Mouse (Mus musculus) cortical plate, adult 2 months (tissue): ENCODE results near the gene Arrb2. TPM values are rescaled to one million over a fixed set of nuclear protein-coding genes. Genes with fewer than 3 reads are reported as not detected.
"Not testable (repeated sequence)": the region's sequence is repeated elsewhere in the genome, so short reads cannot be mapped to it uniquely, and the experiment has no call there.

Experiments
- H3K27ac ChIP-seq: fragments of 200-500 bp; 2 replicates; pipeline ENCODE4 v1.5.1; 2012; ENCODE audit warnings: low read length, control low read depth, inconsistent platforms; ENCODE audit not compliant: insufficient read depth
- H3K4me1 ChIP-seq: fragments of 200-500 bp; 2 replicates; pipeline ENCODE4 v1.6.1; 2011; ENCODE audit warnings: low read length; ENCODE audit not compliant: control insufficient read depth, insufficient read depth
- H3K4me3 ChIP-seq: fragments of 200-500 bp; 2 replicates; pipeline ENCODE4 v1.5.1; 2011; ENCODE audit warnings: mild to moderate bottlenecking, low read length, control low read depth; ENCODE audit not compliant: insufficient read depth
- CTCF ChIP-seq: fragments of 200-500 bp; IDR thresholded peaks from 2 replicates; pipeline ENCODE4 v1.5.1; 2011; ENCODE audit warnings: mild to moderate bottlenecking, control low read depth, low read length; ENCODE audit not compliant: insufficient read depth; ENCODE audit errors: extremely low read depth
- POLR2A ChIP-seq: fragments of 200-500 bp; IDR thresholded peaks from 2 replicates; pipeline ENCODE4 v1.6.1; 2011; ENCODE audit warnings: mild to moderate bottlenecking, low read length, control low read depth; ENCODE audit not compliant: insufficient read depth; ENCODE audit errors: extremely low read depth
- polyA plus RNA-seq: library from polyadenylated mRNA; depleted of rRNA; stranded (reverse); fragments of >200 nt; gene quantifications from 2 replicates; pipeline ENCODE4 v1.2.3, GENCODE M21; 2012

The Arrb2 gene
- polyA plus RNA-seq, 1 experiment, result 58.1 TPM

GRCm38 (mm10) chr11:70459601-70460101 lies 27.2 kb downstream of the Arrb2 start, which contains the start of gene Cxcl16:
Cxcl16 (minus strand) TSS chr11:70459984.
- Histone ChIP-seq H3K27ac (no peak within 1 kb of the TSS), H3K4me1 (no peaks in the 10 kb centered on the region; the same call in 1 of the 2 replicates), H3K4me3 (peak within 1 kb of the TSS; percentile 37)
- TF ChIP-seq POLR2A (no peak), CTCF (no peak)

- Histone ChIP-seq H3K27ac (no peak overlapping the region), H3K4me3 (no peak overlapping the region), H3K4me1 (no peaks in the 10 kb centered on the region; the same call in 1 of the 2 replicates)
- no peak for TF ChIP-seq POLR2A
- no peak for TF ChIP-seq CTCF
These were observed 31.5 kb downstream of the Arrb2 start for GRCm38 (mm10) chr11:70463970-70464369.

DNA sequence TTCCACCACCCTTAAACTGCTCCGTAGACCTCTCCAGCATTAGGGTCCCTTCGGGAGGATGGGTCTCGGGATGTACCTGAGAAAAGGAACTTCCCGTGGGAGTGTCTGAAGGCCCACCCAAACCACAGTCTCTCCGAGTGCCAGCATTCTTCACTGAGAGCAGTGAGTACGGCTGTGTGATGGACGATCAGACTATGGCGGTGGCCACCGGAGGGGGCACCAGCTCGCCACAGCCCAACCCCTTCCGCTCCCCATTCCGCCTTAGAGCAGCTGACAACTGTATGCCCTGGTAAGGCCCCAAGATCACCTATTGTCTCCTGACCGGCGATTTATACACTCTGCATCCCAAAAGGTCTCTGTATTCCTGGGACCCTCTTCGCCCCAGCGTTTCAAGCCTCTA lies 32.8 kb downstream of the Arrb2 start:
- Histone ChIP-seq H3K27ac (no peak overlapping the region), H3K4me1 (no peaks in the 10 kb centered on the region), H3K4me3 (no peak overlapping the region)
- TF ChIP-seq POLR2A (no peak), CTCF (no peak)

DNA sequence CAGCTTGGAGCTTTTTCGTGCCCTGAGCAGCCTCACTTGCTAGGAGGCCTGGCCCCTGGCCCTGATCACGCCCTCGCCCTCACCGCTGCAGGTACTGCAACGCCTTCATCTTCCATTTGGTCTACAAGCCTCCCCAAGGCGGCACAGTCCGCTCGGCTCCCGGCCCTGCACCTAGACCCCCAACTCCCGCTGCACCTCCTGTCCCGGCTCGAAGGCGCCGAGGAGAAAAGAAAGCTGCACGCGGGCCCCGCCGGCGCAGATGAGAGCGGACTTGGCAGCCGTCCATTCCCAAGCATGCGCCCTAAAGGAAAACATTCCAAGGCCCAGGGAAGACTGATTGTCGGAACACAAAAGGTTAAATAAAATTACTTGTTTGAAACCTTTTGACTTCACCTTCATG lies 33.4 kb downstream of the Arrb2 start:
- TF ChIP-seq POLR2A, result no peak
- TF ChIP-seq CTCF, result no peak
- no peak overlapping the region for H3K4me3 ChIP-seq

GRCm38 (mm10) chr11:70467902-70468619 lies 35.6 kb downstream of the Arrb2 start:
- Histone ChIP-seq H3K27ac (no peak overlapping the region), H3K4me1 (no peaks in the 10 kb centered on the region), H3K4me3 (no peak overlapping the region)
- TF ChIP-seq CTCF (no peak), POLR2A (no peak)

More for the DNA sequence above, 33.4 kb downstream of the Arrb2 start:
- Histone ChIP-seq H3K27ac (no peak overlapping the region), H3K4me1 (no peaks in the 10 kb centered on the region)

- no peak overlapping the region for H3K27ac ChIP-seq
- no peak overlapping the region for H3K4me3 ChIP-seq
- no peaks in the 10 kb centered on the region for H3K4me1 ChIP-seq
- no peak for TF ChIP-seq CTCF
- TF ChIP-seq POLR2A, result no peak
These were observed 37.3 kb downstream of the Arrb2 start for GRCm38 (mm10) chr11:70469764-70470163.

DNA sequence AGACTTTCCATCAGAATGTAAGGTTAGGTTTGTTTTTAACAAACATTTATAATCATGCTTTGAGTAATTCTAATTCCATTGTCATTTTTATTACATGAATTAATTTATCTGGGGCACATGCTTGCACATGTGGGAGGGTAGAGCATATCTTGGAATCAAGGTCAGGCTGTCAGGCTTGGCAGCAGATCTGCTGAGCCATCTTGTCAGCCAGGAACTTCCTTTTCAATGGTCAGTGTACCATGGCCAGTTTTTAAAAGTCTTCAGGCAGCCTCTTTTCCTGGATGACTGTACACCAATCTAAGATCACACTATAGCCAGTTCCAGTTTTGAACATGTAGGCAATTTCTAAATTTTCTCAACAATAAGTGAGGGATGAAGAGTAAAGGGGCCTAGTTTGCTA lies 40.3 kb downstream of the Arrb2 start:
- H3K4me3 ChIP-seq, result no peak overlapping the region
- no peak for TF ChIP-seq CTCF
- no peak for TF ChIP-seq POLR2A
- no peaks in the 10 kb centered on the region for H3K4me1 ChIP-seq
- no peak overlapping the region for H3K27ac ChIP-seq

- H3K4me1 ChIP-seq, H3K4me3 ChIP-seq, H3K27ac ChIP-seq: not testable (repeated sequence)
These were observed 40.9 kb downstream of the Arrb2 start for GRCm38 (mm10) chr11:70473291-70473690.

GRCm38 (mm10) chr11:70474872-70475534 lies 42.6 kb downstream of the Arrb2 start:
- TF ChIP-seq CTCF (no peak), POLR2A (no peak)
- Histone ChIP-seq H3K27ac (no peak overlapping the region), H3K4me3 (no peak overlapping the region), H3K4me1 (no peaks in the 10 kb centered on the region)

- Histone ChIP-seq H3K4me3 (no peak overlapping the region), H3K4me1 (no peaks in the 10 kb centered on the region), H3K27ac (no peak overlapping the region)
- TF ChIP-seq CTCF (no peak), POLR2A (no peak)
These were observed 53.1 kb downstream of the Arrb2 start for GRCm38 (mm10) chr11:70485498-70485897.
